Mouse (Mus musculus) v-Abl transformed pro-B cells (cell line): ENCODE measurements around the gene Scarf1.

Source experiments
- in situ Hi-C, 2 experiments: fragments of 400-800 bp; cut with MboI; formaldehyde crosslinking; loops; one replicate each; pipeline ENCODE4 v1.15.1; 2025; ENCODE audit not compliant: unreplicated experiment in 2 of 2

Gene Scarf1

DNA sequence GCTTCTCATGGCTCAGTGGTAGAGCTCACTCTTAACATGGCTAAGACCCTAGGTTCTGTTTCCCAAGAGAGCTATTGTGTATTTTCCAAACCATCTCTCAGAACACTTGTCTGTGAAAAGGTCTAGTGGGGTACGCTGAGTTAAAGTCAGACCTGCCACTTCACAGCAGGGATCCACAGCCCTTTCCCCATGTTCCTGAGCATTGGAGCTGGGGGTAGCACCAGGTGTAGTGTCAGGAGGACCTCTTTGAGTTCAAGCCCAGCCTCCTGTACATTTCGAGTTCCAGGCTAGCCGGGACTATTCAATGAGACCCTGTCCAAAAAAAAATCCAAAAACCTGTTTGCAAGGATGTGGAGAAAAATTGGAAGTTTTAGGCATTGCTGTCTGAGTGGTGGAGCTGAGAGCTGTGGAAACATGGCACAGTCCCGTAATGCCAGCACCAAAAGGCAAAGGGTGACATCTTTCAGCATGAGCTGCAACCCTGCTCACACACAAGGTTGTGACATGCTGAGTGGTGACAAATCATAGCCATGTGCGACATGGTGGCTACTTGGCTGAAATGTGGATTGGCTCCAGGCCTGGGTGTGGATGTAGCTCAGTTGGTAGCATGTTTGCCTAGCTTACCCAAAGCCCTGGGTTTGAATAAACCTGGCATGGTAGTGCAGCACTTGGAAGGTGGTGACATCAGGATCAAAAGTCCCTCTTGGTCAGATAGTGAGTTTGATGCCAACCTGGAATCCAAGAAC is 61.2 kb downstream of the Scarf1 start:
- in situ Hi-C loops, result loop anchor here (5.0 to 10.0 kb wide), 4 partner anchors 42 to 390 kb away; partner anchors contain the start of gene Slc43a2 (in 2 of the 2)

DNA sequence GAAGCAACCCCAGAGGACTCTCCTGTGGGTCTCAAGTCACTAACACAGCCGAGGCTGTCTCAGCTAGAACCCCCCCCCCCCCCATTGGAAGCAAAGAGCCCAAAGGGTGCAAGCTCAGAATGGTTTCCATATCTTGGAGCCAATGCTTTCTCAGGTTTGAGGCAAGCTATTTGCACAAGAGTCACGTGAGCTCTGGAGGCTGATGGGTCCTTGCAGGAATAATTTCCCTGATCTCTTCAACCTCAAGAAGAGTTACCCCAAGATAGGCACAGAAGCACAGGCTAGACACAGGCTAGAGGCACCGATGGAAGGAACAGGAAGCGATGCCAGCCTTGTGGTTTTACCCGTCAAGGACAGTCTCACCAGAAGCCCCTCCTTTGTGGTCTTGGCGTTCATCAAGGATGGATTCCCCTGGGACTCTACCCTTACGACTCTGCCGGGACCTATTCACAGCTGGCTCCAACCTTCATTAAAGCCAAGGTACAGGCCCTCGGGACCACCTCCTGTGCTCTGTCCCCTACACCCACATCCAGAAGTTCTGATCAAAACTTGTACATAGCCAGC is 62.3 kb downstream of the Scarf1 start:
- in situ Hi-C loops, result loop anchor here (5.0 to 10.0 kb wide), 2 partner anchors 173 to 391 kb away; no protein-coding TSS in a partner anchor
